Mouse (Mus musculus): ENCODE data around the gene Sctr.

DNA sequence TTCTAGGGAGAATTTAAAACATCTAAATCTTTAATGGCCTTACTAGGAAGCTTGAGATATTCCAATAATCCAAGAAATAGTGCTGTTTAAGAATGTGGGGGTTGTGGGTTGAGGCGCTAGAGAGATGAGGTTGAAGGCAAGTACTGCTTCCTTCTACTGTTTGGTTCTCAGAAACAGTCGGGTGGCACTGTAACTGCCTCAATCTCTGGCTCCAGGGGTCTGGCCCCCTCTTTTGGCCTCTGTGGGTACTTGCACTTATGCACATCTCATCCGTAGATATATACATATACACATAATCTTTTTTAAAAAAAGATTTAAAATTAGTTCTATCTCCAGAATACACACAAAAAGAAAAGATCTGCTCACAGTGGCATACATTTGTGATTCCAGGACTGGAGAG lies 12.2 kb downstream of the Sctr start:
- TF ChIP-seq POLR2A (IDR thresholded peaks at IDR 0.05; ENCODE audit: insufficient read depth, low read length) (no peak), EP300 (IDR thresholded peaks at IDR 0.05; ENCODE audit: insufficient read depth, low read depth, low read length) (no peak)

Measured in ES-Bruce4 (cell line).